Mouse (Mus musculus) heart, embryonic 16.5 days (tissue): ENCODE data around the gene Cramp1l. TPM values are rescaled to one million over a fixed set of nuclear protein-coding genes. Genes with fewer than 3 reads are reported as not detected.

ENCODE experiments used
- ATAC-seq: fragments of 200-750 bp; cut with Nextera tagmentation; replicated peaks from 2 replicates; pipeline ENCODE4 v1.8.0; 2017; ENCODE audit warnings: moderate number of reproducible peaks; ENCODE audit not compliant: insufficient read depth, low FRiP score; ENCODE audit errors: extremely low read depth
- H3K27ac ChIP-seq: fragments of 300-500 bp; sonication (generic); 2 replicates; pipeline ENCODE4 v1.5.1; 2014; ENCODE audit warnings: mild to moderate bottlenecking, low read length, control low read depth, moderate library complexity
- H3K27me3 ChIP-seq: fragments of 300-500 bp; sonication (generic); 2 replicates; pipeline ENCODE4 v1.6.1; 2014; ENCODE audit warnings: low read length, mixed read lengths; ENCODE audit not compliant: control insufficient read depth, insufficient read depth
- H3K36me3 ChIP-seq: fragments of 300-500 bp; sonication (generic); 2 replicates; pipeline ENCODE4 v1.6.1; 2014; ENCODE audit not compliant: control insufficient read depth, insufficient read depth
- H3K4me1 ChIP-seq: fragments of 300-500 bp; sonication (generic); 2 replicates; pipeline ENCODE4 v1.6.1; 2014; ENCODE audit warnings: low read length, mixed read lengths; ENCODE audit not compliant: control insufficient read depth, insufficient read depth
- H3K4me2 ChIP-seq: fragments of 300-500 bp; sonication (generic); 2 replicates; pipeline ENCODE4 v1.6.1; 2014; ENCODE audit warnings: low read depth, mild to moderate bottlenecking, control low read depth, low read length
- H3K4me3 ChIP-seq: fragments of 300-500 bp; sonication (generic); 2 replicates; pipeline ENCODE4 v1.5.1; 2014; ENCODE audit warnings: mild to moderate bottlenecking, control low read depth, low read length
- H3K9ac ChIP-seq: fragments of 300-500 bp; sonication (generic); 2 replicates; pipeline ENCODE4 v1.6.1; 2014; ENCODE audit warnings: low read length, control low read depth
- H3K9me3 ChIP-seq: fragments of 300-500 bp; sonication (generic); replicated peaks from 2 replicates; pipeline ENCODE4 v1.6.1; 2016; ENCODE audit warnings: low read length; ENCODE audit not compliant: control insufficient read depth
- polyA plus RNA-seq: library from polyadenylated mRNA; unstranded; fragments of >200 nt; fragmentation: Nextera tagmentation; extraction: Ambion mirVana; gene quantifications from 2 replicates; pipeline ENCODE4 v1.2.1, GENCODE M21; 2015

Gene Cramp1l
- polyA plus RNA-seq, 1 experiment from 2014 or later: 4.2 TPM

GRCm38 (mm10) chr17:24913984-24914383, 101.6 kb downstream of the Cramp1l start:
- ATAC-seq: no peak
- no peak overlapping the region for H3K9ac ChIP-seq
- H3K4me3 ChIP-seq: no peak overlapping the region
- H3K4me2 ChIP-seq: no peak overlapping the region
- H3K9me3 ChIP-seq: no peaks in the 10 kb centered on the region
- H3K27me3 ChIP-seq: no peaks in the 10 kb centered on the region
- H3K4me1 ChIP-seq: no peaks in the 10 kb centered on the region
- no peak overlapping the region for H3K27ac ChIP-seq
- H3K36me3 ChIP-seq: peaks cover 67% of the 10 kb centered on the region

Other genes starting within 250 kb of the Cramp1l start
- not detected in 2 replicates for gene Meiob, start 211.5 kb downstream of the Cramp1l start, polyA plus RNA-seq
- 69.1 and 71.8 TPM in 2 replicates for gene Hagh, start 175.6 kb downstream of the Cramp1l start, polyA plus RNA-seq
- gene Fahd1, start 165.4 kb downstream of the Cramp1l start, polyA plus RNA-seq: 50.2 and 59.9 TPM in 2 replicates
- gene Igfals, start 149.8 kb downstream of the Cramp1l start, polyA plus RNA-seq: 0.40 and 0.70 TPM in 2 replicates
- gene Nubp2, start 129.4 kb downstream of the Cramp1l start, polyA plus RNA-seq: 37.9 and 38.3 TPM in 2 replicates
- 33.7 and 34.0 TPM in 2 replicates for gene Spsb3, start 129.1 kb downstream of the Cramp1l start, polyA plus RNA-seq
- 18.2 and 20.4 TPM in 2 replicates for gene Eme2, start 120.7 kb downstream of the Cramp1l start, polyA plus RNA-seq
- gene Mrps34, start 120.7 kb downstream of the Cramp1l start, polyA plus RNA-seq: 86.8 and 94.8 TPM in 2 replicates
- 38.2 and 42.1 TPM in 2 replicates for gene Nme3, start 119.3 kb downstream of the Cramp1l start, polyA plus RNA-seq
- gene Mapk8ip3, start 78.8 kb downstream of the Cramp1l start, polyA plus RNA-seq: 30.1 and 33.0 TPM in 2 replicates
- 79.3 and 82.5 TPM in 2 replicates for gene Jpt2, start 55.1 kb downstream of the Cramp1l start, polyA plus RNA-seq
- gene Ift140, start 297 bp upstream of the Cramp1l start, polyA plus RNA-seq: 11.6 TPM in 2 replicates
- gene Tmem204, start 67.8 kb upstream of the Cramp1l start, polyA plus RNA-seq: 26.7 and 36.1 TPM in 2 replicates
- 31.3 and 31.7 TPM in 2 replicates for gene Telo2, start 100.2 kb upstream of the Cramp1l start, polyA plus RNA-seq
- 0.20 and 0.24 TPM in 2 replicates for gene Ptx4, start 105.0 kb upstream of the Cramp1l start, polyA plus RNA-seq
- 16.1 and 19.2 TPM in 2 replicates for gene Clcn7, start 117.6 kb upstream of the Cramp1l start, polyA plus RNA-seq
- not detected in 2 replicates for gene Ccdc154, start 146.7 kb upstream of the Cramp1l start, polyA plus RNA-seq
- 0.32 and 0.95 TPM in 2 replicates for gene Gm38655, start 159.7 kb upstream of the Cramp1l start, polyA plus RNA-seq
- gene BC003965, start 168.8 kb upstream of the Cramp1l start, polyA plus RNA-seq: 27.0 and 29.6 TPM in 2 replicates
- gene Unkl, start 172.6 kb upstream of the Cramp1l start, polyA plus RNA-seq: 5.4 and 6.1 TPM in 2 replicates
- gene Gnptg, start 224.3 kb upstream of the Cramp1l start, polyA plus RNA-seq: 23.8 and 25.7 TPM in 2 replicates
- gene Tsr3, start 224.4 kb upstream of the Cramp1l start, polyA plus RNA-seq: 26.9 and 31.0 TPM in 2 replicates
- gene Baiap3, start 240.6 kb upstream of the Cramp1l start, polyA plus RNA-seq: 1.4 and 2.5 TPM in 2 replicates